Mouse (Mus musculus) embryonic facial prominence, embryonic 13.5 days (tissue): ENCODE data around the gene Tbrg4. TPM values are rescaled to one million over a fixed set of nuclear protein-coding genes. Genes with fewer than 3 reads are reported as not detected.
A peak's percentile ranks its signal among the peaks of the same experiment; 100 is the strongest.

Experiments
- ATAC-seq: fragments of 200-750 bp; cut with Nextera tagmentation; 2 replicates; pipeline ENCODE4 v1.8.0; 2017; ENCODE audit warnings: low read depth; ENCODE audit not compliant: insufficient number of reproducible peaks, insufficient read depth, low FRiP score, low TSS enrichment
- H3K27ac ChIP-seq: fragments of 300-500 bp; sonication (generic); 2 replicates; pipeline ENCODE4 v1.5.1; 2015; ENCODE audit warnings: moderate library complexity, mild to moderate bottlenecking, inconsistent platforms
- H3K27me3 ChIP-seq: fragments of 300-500 bp; sonication (generic); 2 replicates; pipeline ENCODE4 v1.6.1; 2015; ENCODE audit warnings: mild to moderate bottlenecking, inconsistent platforms
- H3K36me3 ChIP-seq: fragments of 300-500 bp; sonication (generic); 2 replicates; pipeline ENCODE4 v1.6.1; 2015; ENCODE audit warnings: mild to moderate bottlenecking, inconsistent platforms
- H3K4me1 ChIP-seq: fragments of 300-500 bp; sonication (generic); 2 replicates; pipeline ENCODE4 v1.6.1; 2015; ENCODE audit warnings: inconsistent platforms
- H3K4me2 ChIP-seq: fragments of 300-500 bp; sonication (generic); 2 replicates; pipeline ENCODE4 v1.6.1; 2015; ENCODE audit warnings: moderate library complexity, mild to moderate bottlenecking, inconsistent platforms
- H3K4me3 ChIP-seq: fragments of 300-500 bp; sonication (generic); 2 replicates; pipeline ENCODE4 v1.5.1; 2015; ENCODE audit warnings: mild to moderate bottlenecking, inconsistent platforms
- H3K9ac ChIP-seq: fragments of 300-500 bp; sonication (generic); 2 replicates; pipeline ENCODE4 v1.6.1; 2015; ENCODE audit warnings: mild to moderate bottlenecking, inconsistent platforms
- H3K9me3 ChIP-seq: fragments of 300-500 bp; sonication (generic); 2 replicates; pipeline ENCODE4 v1.6.1; 2016; ENCODE audit warnings: inconsistent platforms
- WGBS: fragments of 180-500 bp; shearing (Covaris S2); methylation state at CpG from one replicate; pipeline ENCODE4 v1.1.7; 2015; ENCODE audit warnings: mixed read lengths; 5-methylcytosine and 5-hydroxymethylcytosine counted together
- polyA plus RNA-seq: library from polyadenylated mRNA; unstranded; fragments of >200 nt; fragmentation: Nextera tagmentation; extraction: Ambion mirVana; gene quantifications from 2 replicates; pipeline ENCODE4 v1.2.1, GENCODE M21; 2015

Tbrg4 gene
- polyA plus RNA-seq, 1 experiment from 2014 or later, result 38.5 TPM

DNA sequence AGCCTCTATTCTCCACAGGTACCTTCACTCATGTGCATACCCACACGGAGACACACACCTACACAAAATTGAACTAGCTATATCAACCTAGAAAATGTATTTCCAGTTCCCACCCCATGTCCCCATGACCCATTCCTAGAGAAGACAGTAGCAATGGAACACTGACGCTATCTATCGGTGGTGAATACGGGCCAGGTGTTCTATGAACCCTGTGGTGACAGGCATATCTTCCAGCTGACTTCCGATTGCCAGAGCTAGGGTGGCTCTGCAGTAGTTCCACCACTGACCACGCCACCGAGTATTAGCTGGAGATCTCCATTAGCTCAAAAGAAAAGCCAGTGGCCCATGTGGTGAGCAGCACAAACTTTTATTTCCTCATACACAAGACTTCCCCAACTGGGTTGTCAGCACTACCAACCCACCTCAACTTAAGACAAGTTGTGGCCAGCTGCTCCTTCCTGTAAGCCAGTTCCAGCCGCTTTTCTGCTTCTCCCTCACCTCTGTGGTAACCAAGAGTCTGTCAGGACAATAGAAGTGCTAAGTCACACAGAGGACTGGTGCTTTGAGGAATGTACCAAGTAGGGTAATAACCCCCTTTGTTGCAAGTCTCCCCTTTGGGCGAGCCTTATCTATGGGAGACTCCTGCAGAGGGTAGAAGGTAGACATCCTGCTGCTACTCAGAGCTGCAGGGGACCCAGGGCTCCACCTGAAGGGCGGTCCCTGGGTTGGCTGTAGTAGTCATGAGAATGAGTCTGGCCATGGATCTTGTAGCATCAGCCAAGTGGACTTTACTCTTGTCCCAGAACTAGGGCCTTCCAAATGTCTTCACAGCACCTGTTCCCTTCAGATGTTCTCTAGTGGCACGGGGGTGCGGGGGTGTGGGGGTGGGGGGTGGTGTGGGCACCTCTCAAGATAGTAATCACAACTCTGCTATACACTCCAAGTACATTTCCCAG is 10.3 kb downstream of the Tbrg4 start:
- no peak overlapping the region for H3K27ac ChIP-seq
- no peak overlapping the region for H3K4me3 ChIP-seq
- no peaks in the 10 kb centered on the region for H3K27me3 ChIP-seq
- no peaks in the 10 kb centered on the region for H3K4me1 ChIP-seq
- peaks cover 90% of the 10 kb centered on the region for H3K36me3 ChIP-seq
- ATAC-seq, result no peak
- H3K9ac ChIP-seq, result no peak overlapping the region
- 89% methylated on average over 12 of the region's 12 CpGs for WGBS
- no peaks in the 10 kb centered on the region for H3K9me3 ChIP-seq
- no peak overlapping the region for H3K4me2 ChIP-seq

- WGBS, result 5% methylated on average over 40 of the region's 41 CpGs
- Histone ChIP-seq H3K27ac (no peak within 1 kb of the TSS), H3K9ac (peak within 1 kb of the TSS; percentile 38), H3K4me3 (peak within 1 kb of the TSS; percentile 43), H3K4me1 (peaks cover 29% of the 10 kb centered on the region), H3K36me3 (peaks cover 3% of the 10 kb centered on the region), H3K9me3 (no peaks in the 10 kb centered on the region), H3K4me2 (peak within 1 kb of the TSS; percentile 68), H3K27me3 (peaks cover 41% of the 10 kb centered on the region)
- ATAC-seq, result 0 out of 2 replicates have a peak, but pooled peaks have one; percentile 54
Observed at GRCm38 (mm10) chr11:6605491-6606399, 20.1 kb downstream of the Tbrg4 start, which contains the start of gene Nacad. TSS of gene Nacad (minus strand) at chr11:6606053.

DNA sequence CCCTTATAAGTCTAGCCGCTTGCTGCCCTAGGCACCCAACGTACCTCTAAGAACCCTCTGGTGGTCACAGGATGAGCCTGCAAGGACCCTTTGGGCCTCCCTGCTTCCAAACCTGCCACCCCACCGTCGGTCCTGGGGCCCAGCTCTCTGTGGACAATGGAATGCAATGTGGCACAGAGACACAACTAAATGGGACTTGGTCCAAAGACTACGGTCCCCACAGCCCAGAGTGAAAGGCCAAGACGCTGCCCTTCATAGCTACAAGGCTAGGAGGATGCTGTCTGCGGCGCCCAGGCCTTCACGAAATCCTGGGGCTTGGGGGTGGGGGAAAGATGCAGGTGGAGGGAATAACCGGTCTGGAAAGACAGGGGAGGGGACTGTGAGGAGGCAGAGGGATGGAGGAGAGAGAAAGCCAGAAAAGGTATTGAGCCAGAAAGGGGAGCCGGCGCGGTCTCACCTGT is 20.8 kb downstream of the Tbrg4 start:
- peaks cover 29% of the 10 kb centered on the region for H3K4me1 ChIP-seq

GRCm38 (mm10) chr11:6604604-6604936 is 21.3 kb downstream of the Tbrg4 start:
- Histone ChIP-seq H3K27me3 (peaks cover 41% of the 10 kb centered on the region), H3K4me1 (peaks cover 29% of the 10 kb centered on the region), H3K27ac (no peak overlapping the region), H3K4me3 (no peak overlapping the region; the same call in 1 of the 2 replicates), H3K4me2 (peak overlapping the region; percentile 68), H3K9me3 (no peaks in the 10 kb centered on the region), H3K36me3 (no peaks in the 10 kb centered on the region), H3K9ac (no peak overlapping the region)
- ATAC-seq, result no peak

More for the DNA sequence above, 20.8 kb downstream of the Tbrg4 start:
- no peaks in the 10 kb centered on the region for H3K36me3 ChIP-seq
- peak overlapping the region; percentile 68 for H3K4me2 ChIP-seq
- H3K9ac ChIP-seq, result peak overlapping the region; percentile 38; the same call in 1 of the 2 replicates
- peaks cover 41% of the 10 kb centered on the region for H3K27me3 ChIP-seq
- H3K9me3 ChIP-seq, result no peaks in the 10 kb centered on the region
- H3K27ac ChIP-seq, result no peak overlapping the region
- H3K4me3 ChIP-seq, result peak overlapping the region; percentile 43
- ATAC-seq, result no peak
- 13% methylated on average over 13 of the region's 13 CpGs for WGBS

- H3K4me2 ChIP-seq, result peak overlapping the region; percentile 68
- ATAC-seq, result 0 out of 2 replicates have a peak, but pooled peaks have one; percentile 26
- 12% methylated on average over 12 of the region's 12 CpGs for WGBS
- no peak overlapping the region for H3K4me3 ChIP-seq
- H3K9me3 ChIP-seq, result no peaks in the 10 kb centered on the region
- peaks cover 29% of the 10 kb centered on the region for H3K4me1 ChIP-seq
- H3K27me3 ChIP-seq, result peaks cover 41% of the 10 kb centered on the region
- 0 out of 2 replicates have a peak, but pooled peaks cover under 1% of the 10 kb centered on the region for H3K36me3 ChIP-seq
- H3K9ac ChIP-seq, result no peak overlapping the region
- H3K27ac ChIP-seq, result no peak overlapping the region
Observed at GRCm38 (mm10) chr11:6603887-6604603, 21.8 kb downstream of the Tbrg4 start.

GRCm38 (mm10) chr11:6603224-6603623 is 22.6 kb downstream of the Tbrg4 start:
- WGBS, result 81% methylated on average over 9 of the region's 9 CpGs
- Histone ChIP-seq H3K9me3 (no peaks in the 10 kb centered on the region), H3K27ac (no peak overlapping the region), H3K4me2 (no peak overlapping the region), H3K9ac (no peak overlapping the region), H3K27me3 (peaks cover 41% of the 10 kb centered on the region), H3K4me3 (no peak overlapping the region), H3K36me3 (peaks cover 8% of the 10 kb centered on the region), H3K4me1 (peaks cover 36% of the 10 kb centered on the region)
- no peak for ATAC-seq

DNA sequence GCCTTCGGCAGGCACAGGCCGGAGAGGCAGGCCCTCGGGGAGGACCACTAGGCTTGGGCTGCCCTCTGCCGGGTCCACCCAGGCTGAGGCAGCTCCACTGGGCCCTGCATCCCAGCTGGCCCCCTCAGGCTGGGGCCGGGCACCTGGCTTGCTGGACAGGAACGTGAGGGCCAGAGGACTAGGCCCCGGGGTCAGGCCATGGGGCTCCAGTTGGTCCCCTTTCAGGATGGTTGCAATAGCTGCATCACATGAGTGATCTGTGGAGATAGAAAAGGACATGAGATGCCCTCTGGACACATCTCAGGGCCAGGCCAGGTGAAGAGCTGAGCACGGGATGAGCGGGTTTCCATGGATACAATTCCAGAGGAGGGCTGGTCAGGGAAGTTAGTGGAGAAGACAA is 23.2 kb downstream of the Tbrg4 start:
- Histone ChIP-seq H3K36me3 (peaks cover 14% of the 10 kb centered on the region), H3K9me3 (no peaks in the 10 kb centered on the region), H3K4me2 (no peak overlapping the region), H3K27me3 (peaks cover 41% of the 10 kb centered on the region), H3K9ac (peak overlapping the region; percentile 16; the same call in 1 of the 2 replicates), H3K4me3 (no peak overlapping the region), H3K4me1 (peaks cover 38% of the 10 kb centered on the region), H3K27ac (no peak overlapping the region)
- ATAC-seq, result no peak
- 78% methylated on average over 9 of the region's 9 CpGs for WGBS

DNA sequence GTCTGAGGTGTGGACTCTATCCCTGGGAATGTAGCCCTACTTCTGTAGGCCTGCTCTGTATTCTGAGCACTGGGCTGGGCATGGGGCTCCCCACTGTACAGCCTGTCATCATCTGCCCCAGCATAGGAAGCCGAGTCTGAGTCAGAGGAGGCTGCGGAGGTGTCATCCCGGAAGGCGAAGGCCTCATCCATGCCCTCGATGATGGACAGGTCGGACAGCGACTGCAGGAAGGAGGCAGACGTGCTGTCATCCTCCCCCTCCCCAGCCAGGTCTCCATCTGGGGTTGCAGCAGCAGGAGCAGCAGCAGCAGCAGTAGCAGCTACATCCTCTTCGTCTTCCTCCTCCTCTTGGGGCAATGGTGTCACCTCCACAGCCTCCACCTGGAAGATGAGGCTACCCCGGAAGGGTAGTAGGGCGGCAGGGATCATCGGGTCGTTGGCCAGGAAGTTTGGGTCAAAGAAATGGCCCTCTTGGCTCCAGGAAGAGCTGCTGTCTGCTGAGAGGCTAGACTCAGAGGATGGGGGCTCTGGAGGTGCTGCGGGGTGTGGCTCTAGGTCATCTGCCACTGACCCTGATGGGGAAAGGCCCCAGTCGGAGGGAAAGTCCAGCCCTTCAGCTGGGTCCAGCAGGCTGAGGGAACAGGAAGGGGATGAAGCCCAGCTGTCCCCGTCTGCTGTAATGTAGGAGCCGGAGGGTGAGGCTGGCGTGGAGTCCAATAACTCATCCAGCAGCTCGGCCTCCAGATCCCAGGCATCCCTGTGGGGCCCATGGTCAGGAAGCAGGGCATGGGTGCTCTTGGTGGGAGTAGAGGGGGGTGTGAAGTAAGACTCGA is 24.0 kb downstream of the Tbrg4 start:
- peaks cover 40% of the 10 kb centered on the region for H3K27me3 ChIP-seq
- no peak overlapping the region for H3K4me2 ChIP-seq
- 72% methylated on average over 20 of the region's 20 CpGs for WGBS
- H3K9me3 ChIP-seq, result no peaks in the 10 kb centered on the region
- peaks cover 22% of the 10 kb centered on the region for H3K36me3 ChIP-seq
- peaks cover 38% of the 10 kb centered on the region for H3K4me1 ChIP-seq
- H3K27ac ChIP-seq, result no peak overlapping the region
- no peak overlapping the region for H3K9ac ChIP-seq
- ATAC-seq, result no peak
- no peak overlapping the region for H3K4me3 ChIP-seq

- Histone ChIP-seq H3K9me3 (no peaks in the 10 kb centered on the region), H3K27ac (no peak overlapping the region), H3K9ac (no peak overlapping the region), H3K4me2 (no peak overlapping the region), H3K36me3 (peaks cover 37% of the 10 kb centered on the region), H3K4me3 (no peak overlapping the region), H3K4me1 (peaks cover 34% of the 10 kb centered on the region), H3K27me3 (peaks cover 25% of the 10 kb centered on the region)
- no peak for ATAC-seq
- 83% methylated on average over 8 of the region's 8 CpGs for WGBS
Observed at GRCm38 (mm10) chr11:6600284-6600944, 25.5 kb downstream of the Tbrg4 start.

DNA sequence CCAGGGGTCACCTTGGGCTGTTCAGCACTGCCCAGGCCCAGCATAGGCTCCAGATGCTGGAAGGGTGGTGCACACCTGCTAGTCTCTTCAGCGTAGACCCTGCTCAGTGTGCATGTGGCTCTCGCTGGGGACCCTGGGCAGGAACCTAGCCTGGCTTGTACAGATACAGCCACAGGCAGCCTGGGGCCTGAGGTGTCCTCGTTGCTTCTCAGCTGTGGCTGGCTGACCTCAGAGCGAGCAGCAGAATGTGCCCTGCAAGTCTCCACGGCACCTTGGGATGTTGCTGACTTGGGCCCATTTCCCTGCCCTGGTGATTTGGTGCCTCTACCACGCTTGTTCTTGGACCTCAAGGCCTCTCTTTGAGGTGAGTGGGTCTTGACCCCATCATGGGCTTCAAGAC is 26.0 kb downstream of the Tbrg4 start:
- H3K36me3 ChIP-seq, result peaks cover 42% of the 10 kb centered on the region
- H3K4me3 ChIP-seq, result no peak overlapping the region
- no peak overlapping the region for H3K4me2 ChIP-seq
- no peak for ATAC-seq
- H3K4me1 ChIP-seq, result peaks cover 32% of the 10 kb centered on the region
- no peak overlapping the region for H3K27ac ChIP-seq
- H3K9ac ChIP-seq, result no peak overlapping the region
- peaks cover 19% of the 10 kb centered on the region for H3K27me3 ChIP-seq
- H3K9me3 ChIP-seq, result no peaks in the 10 kb centered on the region
- 85% methylated on average over 6 of the region's 6 CpGs for WGBS
